Mouse (Mus musculus): ENCODE results near the gene Slc3a2. TPM values are rescaled to one million over a fixed set of nuclear protein-coding genes. Genes with fewer than 3 reads are reported as not detected.
"Not testable (repeated sequence)": the region's sequence is repeated elsewhere in the genome, so short reads cannot be mapped to it uniquely, and the experiment has no call there.

Gene Slc3a2
- polyA plus RNA-seq, 2 experiments from 2014 or later: 63.7 to 85.1 TPM

DNA sequence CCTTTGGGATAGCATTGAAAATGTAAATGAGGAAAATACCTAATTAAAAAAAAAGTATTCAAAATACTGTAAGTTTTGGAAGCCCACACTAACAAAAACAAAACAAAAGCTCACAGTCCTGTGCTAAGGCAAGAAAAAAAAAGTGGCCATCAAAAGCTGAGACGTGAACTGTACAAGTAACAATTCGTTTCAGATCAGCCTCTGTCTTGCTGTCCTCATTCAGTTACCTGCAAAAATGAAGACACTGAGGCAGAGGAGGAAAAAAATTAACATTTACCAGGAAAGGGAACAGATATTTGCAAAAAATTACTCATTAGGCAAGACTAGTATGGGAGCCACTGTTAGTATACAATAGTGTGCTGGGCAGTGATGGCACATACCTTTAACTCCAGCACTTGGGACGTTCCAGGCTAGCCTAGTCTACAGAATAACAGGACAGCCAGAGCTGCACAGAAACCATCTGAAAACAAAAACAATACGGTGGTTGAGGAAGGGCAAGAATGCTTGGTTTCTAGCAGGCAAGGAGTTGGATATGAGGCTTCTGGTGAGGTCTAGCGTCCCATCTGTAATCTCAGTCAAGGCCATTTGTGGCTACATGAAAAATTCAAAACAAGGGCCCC is 4.4 kb upstream of the Slc3a2 start:
- ATAC-seq: no peak

DNA sequence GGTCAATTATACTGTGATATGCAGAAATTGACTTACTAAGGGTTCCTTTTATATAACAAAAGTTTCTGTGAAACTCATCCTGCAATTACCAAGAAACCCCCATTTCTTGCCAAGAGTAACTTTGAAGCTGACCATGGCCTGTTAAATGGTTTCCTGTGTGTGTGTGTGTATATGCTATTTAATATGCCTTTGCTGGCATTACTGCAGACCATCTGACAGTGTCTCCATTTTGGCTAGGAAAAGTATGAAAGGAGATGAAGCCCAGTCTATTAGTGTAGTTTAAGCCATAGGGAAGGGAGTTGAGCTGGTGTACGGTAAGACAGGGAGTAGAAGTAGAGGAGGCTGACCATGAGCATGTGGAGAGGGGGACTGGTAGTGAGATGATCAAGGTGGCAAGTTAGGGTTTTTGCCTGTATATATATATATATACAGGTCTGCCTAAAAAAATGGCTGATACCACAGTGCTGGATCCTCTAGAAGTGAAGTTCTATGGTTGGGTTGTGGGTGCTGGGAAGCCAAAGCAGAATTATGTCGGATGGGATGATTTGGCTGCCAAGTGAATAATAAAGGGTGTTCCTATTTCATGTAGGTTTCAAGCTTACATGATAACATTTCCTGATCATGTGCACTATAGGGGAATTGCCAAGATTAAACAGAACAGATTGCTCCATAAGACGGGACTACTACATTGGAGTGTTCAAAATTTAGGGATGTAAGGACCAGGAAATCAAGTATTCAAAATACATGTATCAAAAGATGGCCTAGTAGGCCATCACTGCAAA is 3.6 kb upstream of the Slc3a2 start:
- ATAC-seq: no peak

DNA sequence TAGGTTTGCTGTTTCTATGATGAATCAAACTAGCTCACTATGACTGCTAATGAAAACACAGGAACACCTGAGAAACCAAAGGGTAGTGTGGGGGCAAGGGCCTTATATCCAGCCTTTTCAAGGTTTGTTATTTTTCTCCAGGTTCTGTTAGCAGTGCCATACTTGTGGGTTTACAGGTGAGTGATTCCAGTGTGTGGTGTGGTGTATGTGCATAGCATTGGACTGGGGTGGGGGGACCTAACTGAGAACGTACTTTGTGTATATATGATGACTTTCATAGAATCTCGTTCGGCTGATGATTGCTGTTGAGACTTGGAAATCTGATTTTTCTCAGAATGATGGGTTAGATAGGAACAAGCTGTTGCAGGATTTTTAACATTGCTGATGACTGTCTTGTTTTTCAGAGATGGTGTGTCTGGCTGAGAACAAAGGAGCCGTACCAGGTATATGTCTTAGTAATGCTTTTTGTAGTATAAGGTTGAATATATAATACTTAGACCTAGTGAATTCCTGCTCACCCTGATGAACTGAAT is 2.0 kb upstream of the Slc3a2 start:
- ATAC-seq: no peak

DNA sequence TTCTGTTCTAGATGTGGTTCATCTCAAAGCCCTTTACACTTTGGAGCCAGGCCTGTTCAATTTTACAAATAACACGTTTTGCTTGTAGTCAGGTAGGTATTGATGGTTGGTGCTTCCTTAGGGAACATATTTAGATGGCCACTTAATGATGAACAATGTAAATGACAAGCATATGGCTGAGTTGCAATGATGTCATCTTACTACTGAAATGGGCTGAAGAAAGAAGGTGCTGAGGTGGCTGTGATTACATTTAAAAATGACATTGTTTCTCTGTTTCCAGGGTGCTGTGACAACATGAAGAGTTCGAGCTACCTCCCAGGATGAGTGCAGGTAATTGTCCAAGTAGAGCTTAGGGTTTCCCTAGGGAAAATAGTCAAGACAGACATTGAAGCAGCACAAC is 1.2 kb upstream of the Slc3a2 start:
- ATAC-seq: no peak

DNA sequence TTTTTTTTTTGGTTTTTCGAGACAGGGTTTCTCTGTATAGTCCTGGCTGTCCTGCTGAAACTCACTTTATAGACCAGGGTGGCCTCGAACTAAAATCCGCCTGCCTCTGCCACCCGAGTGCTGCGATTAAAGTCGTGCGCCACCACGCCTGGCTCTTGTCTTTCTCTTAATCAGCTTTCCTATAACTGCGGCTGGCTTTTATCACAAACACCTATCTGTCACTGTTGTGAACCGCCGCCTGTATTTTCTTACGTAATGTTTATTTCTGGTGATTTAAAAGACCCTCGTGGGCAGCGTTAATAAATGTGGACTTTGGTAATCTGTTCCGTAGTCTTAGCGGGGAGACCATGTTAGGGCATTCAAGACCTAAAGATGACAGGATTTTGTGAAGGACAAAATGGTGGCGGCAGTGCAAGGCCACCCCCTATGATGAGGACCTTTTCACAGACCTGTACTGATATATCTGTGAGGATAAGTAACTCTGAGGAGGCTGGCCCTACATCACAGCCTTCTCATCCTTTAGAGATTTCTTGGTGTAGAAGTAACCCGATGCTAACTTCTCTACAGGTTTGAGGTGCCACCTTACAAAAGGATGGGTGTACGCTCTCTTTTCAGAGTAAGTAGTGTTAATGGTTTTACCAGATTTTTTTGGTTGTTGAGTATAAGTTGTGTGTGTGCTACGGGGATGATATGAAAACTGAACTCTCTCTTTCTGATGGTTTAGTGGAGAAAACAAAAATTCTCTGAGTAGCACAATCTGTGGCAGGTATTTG is 591 bp upstream of the Slc3a2 start:
- no peak for ATAC-seq

DNA sequence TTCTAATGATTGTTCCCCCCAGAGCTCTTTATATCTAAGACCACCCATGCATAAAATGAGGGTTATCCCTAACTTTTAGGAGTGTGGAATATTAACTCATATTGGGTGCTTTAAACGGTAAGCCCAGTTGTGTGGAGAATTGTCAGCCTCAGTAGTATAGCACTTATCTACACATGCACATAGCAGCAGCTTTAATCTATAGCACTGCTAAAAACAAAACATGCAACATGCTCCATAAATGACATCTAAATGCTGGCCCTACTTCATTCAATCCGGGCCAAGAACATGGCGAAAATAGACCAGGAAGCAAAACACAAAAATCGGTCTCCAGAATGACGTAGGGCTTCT is 636 bp downstream of the Slc3a2 start:
- no peak for ATAC-seq

DNA sequence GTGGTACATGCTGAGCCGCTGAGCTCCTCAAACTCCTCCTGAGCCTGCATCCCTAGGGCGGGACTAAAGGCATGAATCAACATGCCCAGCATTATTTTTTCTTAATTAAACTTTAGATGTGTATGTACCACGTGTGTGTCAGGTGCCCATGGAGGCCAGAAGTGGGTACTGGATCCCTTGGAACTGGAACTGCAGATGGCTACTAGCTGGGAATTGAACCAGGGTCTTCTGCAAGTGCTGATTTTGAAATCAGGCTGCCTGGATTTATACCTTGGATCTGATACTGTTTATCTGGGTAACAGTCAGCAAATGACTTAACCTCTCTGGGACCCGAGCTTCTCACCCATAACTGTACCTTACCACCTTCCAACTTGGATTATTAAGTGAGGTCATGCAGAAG is 1.1 kb downstream of the Slc3a2 start:
- ATAC-seq: no peak

DNA sequence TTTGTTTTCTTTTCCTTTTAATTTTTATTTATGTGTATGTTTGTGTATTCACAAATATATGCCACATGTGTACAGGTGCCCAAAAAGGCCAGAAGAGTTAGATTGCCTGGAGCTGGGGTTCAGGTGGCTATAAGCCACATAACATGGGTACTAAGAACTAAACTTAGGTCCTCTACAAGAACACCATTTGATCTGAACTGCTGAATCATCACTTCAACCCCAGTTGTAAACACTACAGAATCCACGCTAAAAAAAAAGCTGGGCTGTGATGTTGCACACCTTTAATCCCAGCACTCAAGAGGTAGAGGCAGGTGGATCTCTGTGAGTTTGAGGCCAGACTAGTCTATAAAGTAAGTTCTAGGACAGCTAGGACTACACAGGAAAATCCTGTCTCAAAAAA is 1.8 kb downstream of the Slc3a2 start:
- no peak for ATAC-seq

DNA sequence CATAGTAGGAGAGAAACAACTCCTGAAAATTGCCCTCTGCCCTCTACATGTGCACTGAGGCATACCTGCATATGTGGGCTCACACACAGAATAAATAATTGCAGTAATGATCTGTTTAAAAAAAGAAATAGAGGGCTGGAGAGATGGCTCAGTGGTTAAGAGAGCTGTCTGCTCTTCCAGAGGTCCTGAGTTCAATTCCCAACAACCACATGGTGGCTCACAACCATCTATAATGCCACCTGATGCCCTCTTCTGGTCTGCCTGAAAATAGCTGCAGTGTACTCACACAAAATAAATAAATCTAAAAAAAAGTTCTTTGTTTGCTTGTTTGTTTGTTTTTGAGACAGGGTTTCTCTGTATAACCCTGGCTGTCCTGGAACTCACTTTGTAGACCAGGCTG is 4.1 kb downstream of the Slc3a2 start:
- not testable (repeated sequence) for ATAC-seq

DNA sequence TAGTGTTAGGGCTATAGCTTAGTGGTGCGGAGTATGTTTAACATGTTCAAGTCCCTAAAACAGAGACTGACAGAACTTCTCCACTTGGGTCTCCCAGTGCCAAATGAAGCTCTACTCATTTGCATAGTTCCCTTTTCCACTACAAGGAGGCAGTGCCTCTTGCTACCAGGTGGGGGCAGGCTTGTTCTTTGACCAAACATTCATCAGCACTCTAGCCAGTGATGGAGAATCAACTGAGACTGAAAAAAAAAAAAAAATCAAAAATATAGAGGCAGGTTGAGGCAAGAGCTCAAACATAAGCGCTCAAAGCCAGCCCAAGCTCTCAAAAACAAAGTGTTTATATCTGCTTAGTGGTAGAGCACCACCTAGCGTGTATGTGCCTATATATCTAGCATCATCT is 4.8 kb downstream of the Slc3a2 start:
- peak; percentile 37 for ATAC-seq

DNA sequence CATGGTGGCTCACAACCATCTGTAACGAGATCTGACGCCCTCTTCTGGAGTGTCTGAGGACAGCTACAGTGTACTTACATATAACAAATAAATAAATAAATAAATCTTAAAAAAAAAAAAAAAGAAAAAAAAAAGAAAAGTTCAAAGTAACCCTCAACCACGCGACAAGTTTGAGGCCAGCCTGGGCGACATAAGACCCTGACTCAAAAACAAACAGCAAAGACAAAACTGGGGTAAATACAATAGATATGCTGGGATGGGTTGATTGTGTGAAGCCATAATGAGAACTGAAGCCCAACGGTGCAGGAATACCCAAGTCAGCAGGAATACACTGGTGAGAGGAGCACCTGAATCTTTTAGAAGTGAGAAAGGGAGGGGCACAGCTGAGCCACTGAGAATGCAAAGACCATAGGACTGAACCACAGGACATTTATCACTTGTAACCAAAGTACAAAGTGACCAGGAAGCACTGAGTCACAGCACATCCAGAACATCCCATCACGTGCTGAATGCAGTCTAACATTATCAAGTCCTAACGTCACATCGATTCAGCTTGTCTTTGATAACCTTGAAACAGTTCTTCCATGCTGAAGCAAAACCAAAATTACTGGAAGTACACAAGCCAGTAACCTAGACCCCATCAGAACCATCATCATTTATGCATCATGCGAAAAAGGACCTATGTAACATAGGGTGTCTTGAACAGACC is 6.2 kb downstream of the Slc3a2 start:
- ATAC-seq: no peak

DNA sequence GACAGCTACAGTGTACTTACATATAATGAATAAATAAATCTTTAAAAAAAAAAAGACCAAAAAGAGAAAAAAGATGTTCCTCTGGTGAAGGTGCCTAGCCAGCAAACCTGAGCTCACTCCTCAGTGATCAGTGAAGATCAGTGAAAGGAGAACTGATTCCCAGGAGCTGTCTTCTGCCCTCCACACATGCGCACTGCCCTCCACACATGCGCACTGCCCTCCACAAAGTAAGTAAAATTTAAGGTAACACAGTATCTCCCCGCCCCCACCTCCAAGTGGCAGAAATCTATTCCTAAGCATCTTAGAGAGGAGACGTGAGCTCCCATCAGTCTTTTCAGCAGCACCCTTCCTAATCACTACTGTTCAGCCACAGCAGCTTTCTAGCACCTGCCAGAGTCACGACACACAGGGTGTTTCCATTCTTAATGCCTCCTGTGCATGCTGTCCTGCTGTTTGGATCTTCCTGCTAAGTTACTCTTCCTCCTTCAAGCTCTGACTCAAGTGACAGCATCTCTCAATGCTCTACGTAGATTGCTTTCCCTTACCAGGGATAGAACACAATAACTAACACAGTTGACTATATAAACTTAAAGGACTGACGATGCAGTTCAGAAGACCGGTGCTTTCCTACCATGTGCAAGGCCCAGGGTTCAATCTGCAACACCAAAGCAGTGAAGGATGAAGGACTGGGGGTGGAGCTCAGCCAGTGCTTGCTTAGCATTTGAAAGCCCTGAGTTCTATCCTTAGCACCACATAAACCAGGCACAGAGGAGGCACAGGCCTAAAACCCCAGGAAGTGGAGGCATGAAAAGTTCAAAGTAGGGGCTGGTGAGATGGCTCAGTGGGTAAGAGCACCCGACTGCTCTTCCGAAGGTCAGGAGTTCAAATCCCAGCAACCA is 7.1 kb downstream of the Slc3a2 start:
- no peak for ATAC-seq

DNA sequence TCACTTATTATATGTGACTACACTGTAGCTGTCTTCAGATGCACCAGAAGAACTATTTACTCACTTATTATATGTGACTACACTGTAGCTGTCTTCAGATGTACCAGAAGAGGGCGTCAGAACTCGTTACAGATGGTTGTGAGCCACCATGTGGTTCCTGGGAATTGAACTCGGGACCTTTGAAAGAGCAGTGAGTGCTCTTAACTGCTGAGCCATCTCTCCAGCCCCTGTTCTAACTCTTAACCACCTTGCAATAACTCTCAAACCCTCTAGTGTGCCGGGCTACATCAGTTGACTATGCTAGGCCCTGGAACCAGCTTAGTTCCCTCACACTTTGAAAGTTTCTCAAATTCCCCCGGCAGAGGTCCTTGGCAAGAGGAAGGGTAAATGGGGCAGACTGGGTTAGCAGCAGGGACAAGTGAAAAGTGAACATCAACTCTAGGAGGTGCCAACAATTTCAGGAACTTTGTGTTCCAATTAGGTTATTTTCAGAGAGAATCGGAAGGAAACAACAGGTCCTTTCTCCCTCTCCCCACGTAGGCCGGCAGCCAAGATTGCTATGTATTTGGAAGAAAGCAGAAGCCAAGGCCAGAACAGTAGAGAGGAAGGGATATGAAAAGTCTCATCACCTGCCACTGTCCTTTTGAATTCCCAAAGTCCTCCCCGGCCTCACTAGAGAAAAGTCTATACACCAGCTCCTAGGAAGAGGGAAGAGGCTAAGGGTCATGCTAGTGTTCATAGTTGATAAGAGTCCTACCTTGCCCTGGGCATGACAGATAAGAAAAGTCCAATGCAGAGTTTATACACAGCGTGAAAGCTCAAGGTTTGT is 8.3 kb downstream of the Slc3a2 start:
- no peak for ATAC-seq

DNA sequence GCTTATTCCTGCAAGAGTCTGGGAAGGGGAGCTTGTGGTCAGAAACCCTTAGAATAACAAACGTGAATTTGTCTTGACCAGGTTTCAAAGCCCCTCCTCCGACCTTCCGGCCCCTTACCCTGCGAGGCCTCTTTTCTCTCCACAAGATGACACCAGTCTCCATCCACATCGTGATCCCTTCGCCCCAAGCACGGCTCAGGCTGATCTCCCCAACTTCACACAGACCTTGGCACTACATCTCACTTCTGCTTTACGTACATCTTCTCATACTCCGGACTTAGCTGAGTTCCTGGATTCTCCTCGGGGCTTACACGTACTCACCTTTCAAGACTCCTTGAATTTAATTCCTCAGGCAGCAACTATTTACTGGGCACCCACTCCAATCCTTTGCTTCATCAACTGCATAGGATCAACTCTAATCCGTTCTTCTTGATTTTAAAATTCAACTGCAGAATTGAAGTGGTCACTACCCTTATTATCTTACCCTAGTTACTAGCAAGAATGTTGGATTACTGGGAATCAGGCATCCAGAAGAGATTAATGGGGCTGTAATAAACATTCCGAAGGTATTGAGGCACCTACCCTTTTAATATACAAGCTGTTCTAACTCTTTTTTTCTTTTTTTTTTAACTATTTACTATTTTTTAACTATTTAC is 9.0 kb downstream of the Slc3a2 start:
- ATAC-seq: no peak

DNA sequence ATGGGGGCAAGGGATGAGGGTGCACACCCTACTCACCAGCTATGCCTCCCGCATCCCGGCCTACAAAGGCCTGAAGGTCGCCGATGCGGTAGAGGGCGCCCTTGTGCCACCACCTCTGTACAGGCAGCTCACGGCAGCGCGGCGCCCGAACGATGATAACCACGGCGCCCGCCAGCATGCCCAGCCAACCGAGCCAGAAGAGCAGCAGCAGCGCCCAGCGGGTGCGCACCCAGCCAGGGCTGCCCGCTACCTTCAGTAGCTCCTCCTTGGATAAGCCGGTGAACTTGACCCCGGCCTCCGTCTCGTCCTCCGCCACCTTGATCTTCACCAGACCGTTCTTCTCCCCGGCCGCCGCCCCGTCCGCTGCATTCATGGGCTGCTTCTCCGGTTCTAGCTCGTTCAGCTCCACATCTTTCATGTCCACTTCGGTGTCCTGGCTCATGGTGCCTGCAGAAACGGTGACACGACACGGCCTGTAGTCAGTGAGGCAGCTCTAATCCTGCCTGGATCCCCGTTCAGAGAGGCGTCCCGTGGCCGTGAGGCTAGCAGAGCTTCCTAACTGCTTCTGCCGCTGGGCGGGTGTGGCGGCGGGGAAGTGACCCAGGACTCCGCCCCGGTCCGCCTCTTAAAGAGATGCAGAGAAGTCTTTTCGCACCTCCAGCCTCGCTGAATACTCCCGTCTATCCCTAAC is 9.7 kb downstream of the Slc3a2 start:
- ATAC-seq: peak; percentile 62

DNA sequence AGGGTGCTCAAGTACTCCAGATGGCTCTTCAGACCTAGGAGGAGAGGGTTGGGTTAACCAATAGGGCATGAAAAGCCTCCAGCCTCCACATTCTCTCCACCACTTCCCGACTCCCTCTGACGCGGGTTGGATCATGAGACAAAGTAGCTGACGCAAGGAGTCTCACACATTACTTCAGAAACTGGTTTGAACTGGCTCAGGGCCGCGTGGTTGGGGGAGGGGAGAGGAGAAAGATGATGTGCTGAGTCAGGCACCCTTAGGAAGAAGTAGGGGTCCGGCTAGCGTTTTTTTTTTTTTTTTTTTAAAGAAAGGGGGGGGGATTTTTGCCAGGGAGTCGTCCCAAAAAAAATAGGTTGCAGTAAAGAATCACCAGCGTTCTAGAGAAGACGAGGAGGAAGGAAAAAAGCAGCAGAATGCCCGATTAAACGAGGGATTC is 10.3 kb downstream of the Slc3a2 start:
- peak; percentile 63 for ATAC-seq

DNA sequence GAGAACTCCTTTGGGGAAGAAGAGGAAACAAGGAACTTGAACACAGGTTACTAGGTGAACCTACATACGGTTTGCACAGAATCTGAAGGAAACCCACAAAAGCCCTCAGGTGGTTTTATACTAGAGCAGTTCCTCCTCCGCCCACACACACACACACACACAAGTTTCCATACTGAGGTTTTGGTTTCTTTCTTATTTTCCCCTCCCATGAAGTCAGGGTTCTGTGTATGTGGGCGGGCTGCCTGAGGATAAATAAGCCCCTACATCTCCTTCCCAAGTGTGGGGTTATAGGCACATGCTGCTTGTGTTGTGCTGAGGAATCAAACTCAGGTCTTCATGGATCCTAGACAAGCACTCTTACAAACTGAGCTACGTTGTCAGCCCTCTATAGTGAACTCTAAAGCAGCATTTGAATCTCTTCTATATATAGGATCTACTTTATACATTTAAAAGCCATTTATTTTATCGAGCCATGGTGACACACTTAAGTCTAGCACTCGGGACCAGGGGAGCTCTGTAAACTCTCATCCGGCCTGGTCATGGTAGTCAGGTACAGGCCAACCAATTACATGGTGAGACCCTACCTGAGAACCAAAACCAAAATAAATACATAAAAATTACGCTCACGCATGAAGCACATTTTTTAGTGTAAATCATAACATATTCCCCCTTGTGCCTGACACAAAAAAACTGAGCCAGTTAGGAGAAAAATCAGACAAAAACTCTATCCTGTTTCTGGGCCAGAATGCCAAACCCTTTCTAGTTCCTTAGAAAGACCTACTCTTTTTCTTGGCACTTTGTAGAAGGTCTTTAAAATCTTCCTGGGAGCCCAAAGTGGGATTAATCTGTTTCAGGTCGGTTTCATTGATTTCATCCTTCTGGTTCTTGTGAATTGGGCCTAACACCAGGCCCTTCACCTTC is 11.0 kb downstream of the Slc3a2 start:
- ATAC-seq: peak; percentile 67

DNA sequence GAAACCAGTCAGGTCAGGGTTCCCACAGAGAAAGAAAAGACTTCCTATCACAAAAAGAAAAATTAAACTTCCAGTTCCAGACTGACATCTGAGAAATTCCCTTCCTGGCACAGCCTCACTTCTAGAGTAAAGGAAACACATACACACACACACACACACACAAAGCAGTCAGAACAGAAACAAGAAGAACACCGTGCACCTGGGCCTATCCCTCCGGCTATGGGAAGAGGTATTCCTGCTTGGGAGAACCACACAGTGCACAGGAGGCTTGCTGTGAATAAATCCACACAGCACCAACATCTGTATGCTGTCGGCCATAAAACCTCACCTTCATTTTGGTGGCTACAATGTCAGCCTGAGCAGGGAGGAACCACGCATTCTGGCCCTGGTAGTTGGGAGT is 11.7 kb downstream of the Slc3a2 start:
- peak; percentile 1 for ATAC-seq

DNA sequence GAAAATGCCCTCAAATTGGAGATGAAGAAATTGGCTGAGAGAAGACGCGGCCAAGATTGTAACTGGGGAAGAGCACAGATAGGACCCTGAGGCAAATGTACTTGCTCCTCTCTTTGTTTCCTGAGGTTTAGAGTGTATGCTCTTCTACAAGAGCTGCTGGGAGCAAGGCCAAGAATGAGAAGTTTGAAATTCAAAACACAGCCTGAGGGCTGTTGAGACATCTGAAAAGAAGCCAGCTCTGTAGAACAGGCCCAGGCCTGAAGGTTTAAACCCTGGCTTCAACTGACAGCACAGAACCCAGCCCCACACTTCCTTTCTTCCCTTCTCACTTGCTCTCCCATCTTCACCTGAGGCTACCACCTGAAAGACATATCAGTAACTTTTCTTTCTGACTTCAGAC is 13.1 kb downstream of the Slc3a2 start:
- ATAC-seq: no peak
